Mouse (Mus musculus): ENCODE measurements around the gene Soat1.
"Not testable (repeated sequence)": the region's sequence is repeated elsewhere in the genome, so short reads cannot be mapped to it uniquely, and the experiment has no call there.

Soat1 gene

DNA sequence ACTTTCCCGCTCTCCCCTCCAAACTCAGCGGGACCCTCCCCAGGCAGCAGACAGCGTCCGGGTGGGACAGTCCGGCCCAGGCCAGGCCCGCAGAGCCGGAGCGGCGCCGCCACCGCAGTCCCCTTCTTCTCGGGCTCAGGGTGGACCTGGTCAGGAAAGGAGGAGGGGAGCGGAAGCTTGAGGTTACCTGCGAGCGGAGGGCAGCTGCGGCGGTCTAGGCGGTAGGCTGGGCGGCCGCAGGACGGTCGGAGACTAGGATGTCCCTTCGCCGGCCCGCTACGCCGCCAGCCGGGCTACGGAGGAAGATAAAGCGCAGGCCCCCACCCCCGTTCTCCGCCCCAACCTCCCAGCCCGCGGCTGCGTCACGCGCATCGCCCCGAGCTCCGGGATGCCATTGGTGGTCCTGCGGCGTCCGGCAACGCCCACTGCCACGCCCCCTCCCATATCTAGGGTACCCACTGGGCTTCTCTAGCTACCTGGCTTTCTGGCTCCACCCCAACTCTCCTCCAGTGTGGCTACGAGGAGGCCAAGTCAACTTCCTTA lies at the start of gene Soat1:
Soat1 (minus strand) TSS at position 371 of the 543 bp plus-strand sequence.
- DNase-seq (ENCODE audit: low read depth, low spot score), result peak; percentile 59

DNA sequence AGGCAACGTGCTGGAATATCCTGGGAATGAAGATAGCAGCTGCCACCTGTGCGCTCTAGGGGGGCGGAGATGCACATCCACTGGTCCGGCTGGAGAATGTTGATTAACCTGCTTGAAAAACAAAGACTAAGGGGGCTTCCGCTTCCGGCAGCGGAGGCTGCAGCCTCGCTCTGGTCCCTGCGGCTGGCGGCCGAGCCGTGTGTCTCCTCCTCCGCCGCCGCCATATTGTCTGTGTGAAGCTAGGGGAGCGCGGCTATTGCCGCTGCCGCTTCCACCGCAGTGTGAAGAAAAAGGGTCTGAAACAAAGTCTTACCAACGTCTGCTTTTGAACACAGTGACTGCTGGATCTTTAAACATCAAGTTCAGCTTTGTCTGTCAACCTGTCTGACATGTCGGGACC lies 49.7 kb upstream of the Soat1 start, which contains the start of gene Gm10031:
Gm10031 (plus strand) TSS at position 171 of the 400 bp plus-strand sequence.
- DNase-seq (ENCODE audit: low read depth, low spot score), result not testable (repeated sequence)

DNA sequence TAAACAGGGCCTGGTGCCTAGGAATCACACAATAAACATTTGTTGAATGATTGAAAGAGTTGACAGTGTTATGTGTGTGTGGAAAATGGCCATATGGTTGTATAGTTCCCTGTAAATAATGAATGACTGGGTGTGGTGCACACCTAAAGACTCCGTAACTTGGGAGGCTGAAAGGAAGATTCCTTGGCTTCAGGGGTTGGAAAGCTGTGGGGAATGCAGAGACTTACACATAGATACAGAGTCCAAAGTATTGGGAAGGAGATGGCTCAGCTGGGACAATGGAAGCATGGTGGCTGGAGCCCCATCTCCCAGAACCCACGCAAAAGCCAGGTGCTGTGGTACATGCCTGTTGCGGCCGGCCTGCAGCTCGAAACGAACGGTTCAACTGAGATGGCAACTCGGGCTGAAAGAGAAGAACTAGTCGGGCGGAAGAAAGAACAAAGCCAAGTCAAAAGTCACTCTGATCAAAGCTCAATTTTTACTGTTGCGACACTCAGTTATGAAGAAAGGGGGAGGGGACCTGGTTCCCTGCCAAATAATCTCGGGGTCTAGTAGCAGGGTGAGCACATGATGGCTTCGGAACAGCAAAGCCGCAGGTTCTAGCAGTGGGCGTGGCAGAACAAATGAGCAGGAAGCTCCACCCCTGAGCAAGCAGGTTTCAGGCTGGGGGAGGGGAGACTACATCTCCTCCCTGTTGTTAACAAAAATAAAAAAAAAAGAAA lies 47.8 kb upstream of the Soat1 start:
- no peak for DNase-seq (ENCODE audit: low read depth, low spot score)

DNA sequence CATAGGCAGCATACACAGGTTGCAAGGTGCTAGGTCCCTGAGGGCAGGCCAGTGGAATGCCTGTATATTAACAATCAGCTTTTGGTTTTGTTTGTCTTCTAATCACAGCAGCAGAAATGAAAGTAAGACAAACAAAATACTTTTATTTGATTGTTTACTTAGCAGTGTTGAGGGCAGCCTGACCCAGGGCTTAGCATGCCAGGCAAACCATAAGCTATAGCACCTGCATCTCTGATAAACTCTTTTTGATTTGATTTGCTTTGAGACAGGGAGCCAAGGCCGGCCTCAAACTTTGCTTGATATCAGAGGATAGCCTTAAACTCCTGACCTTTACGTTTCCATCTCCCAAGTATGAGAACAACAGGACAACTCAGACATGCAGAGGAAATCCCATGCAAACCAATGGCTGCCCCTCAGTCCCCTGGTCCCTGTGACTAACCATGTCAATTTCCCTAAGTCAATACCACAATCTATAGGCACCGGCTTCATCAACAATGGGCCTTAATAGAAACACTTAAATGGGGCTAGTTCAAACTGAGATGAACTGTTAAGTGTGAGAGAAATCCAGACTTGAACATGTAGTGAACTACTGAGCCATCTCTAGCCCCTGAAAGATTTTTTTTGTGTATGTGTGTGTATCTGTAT lies 46.1 kb upstream of the Soat1 start:
- no peak for DNase-seq (ENCODE audit: low read depth, low spot score)

DNA sequence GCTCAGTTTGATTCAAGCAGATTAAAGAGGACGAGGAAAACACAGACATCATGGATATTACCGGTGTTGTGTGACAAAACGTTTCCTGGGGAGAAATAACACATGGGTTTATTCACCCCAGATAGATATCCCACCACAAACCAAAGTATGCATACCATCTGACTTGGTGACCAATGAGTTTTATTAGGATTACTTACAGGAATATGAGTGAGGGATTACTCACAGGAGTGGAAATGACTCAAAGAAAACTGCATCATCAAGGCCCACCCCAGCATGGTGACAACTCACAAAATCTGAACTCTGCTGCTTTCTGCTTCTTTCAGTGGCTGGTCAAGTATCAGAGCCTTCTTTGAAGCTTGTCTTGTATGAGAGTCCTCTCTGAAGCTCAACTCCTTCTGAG lies 33.6 kb upstream of the Soat1 start:
- no peak for DNase-seq (ENCODE audit: low read depth, low spot score)

DNA sequence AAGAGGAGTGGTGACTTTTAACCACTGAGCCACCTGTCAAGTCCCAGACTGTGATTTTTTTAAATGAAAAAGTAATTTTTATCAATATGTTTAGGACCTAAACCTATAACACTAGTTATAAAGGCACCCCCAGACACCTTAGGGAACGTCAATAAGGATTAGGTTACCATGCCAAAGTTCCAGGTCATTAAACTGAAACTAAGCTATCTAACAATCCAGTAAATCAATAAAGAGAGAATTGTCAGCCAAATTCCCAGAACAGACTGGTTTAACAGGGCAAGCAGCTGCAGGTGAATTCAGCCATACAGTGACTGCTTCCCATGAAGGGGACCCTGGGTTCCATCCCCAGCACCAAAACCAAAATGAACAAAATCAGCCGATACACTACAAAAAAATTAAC lies 31.8 kb upstream of the Soat1 start:
- DNase-seq (ENCODE audit: low read depth, low spot score), result no peak

DNA sequence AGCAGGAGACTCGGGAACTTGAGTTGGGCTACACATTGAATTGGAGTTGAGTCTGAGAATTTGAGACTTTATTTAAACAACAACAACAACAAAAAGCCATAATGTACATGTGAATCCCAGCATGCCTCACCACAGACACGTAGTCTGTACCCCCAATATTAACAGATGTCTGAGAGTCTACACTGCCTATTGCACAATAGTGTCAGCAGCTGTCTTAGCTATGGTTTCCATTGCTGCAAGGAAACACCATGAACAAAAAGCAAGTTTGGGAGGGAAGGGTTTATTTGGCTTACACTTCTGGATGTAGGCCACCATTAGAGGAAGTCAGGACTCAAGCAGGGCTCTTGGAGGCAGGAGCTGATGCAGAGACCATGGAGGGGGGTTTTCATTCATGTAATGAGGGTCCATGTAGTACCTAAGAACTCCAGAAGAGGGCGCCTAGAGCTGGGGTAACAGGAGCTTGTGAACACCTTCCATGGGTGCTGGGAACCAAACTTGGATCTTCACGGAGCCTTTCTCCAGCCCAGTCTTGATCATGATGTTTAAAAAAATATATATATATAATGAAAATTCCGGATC lies 30.9 kb upstream of the Soat1 start:
- no peak for DNase-seq (ENCODE audit: low read depth, low spot score)

DNA sequence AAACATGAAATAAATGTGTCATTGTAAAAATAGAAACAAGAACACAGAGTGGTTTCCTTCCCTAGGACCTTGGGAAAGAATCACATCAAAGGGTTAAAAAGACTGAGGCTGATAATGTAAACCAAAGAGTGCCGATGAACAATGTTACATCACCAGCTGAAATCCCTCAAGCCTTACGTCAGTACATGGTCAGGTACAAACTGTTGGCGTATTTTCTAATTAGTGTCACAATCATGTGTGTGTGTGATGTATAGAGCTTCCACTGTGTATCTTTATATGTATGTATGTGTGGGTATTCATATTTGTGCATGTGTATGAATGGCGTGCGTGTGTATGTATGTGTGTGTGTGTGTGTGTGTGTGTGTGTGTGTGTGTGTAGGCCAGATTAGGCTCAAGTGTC lies 22.8 kb upstream of the Soat1 start:
- no peak for DNase-seq (ENCODE audit: low read depth, low spot score)

DNA sequence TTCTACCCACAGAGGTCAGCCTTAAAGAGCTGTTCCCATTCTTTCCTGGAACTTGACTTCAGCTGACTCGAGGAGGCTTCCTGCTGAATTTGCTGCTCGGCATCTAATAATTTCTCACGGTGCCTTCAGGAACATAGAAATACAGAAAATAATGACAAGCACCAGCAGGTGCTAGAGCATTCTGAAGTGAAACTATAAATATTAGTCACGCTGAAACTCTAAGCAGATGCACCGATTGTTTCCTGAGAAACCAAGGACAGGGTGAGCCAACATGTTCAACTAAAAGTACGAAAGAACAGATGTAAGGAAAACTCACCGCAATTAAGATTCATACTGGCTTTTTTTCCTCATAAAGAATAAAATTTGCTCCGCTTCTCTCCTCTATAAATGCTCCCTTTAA lies 20.9 kb upstream of the Soat1 start:
- DNase-seq (ENCODE audit: low read depth, low spot score), result no peak

DNA sequence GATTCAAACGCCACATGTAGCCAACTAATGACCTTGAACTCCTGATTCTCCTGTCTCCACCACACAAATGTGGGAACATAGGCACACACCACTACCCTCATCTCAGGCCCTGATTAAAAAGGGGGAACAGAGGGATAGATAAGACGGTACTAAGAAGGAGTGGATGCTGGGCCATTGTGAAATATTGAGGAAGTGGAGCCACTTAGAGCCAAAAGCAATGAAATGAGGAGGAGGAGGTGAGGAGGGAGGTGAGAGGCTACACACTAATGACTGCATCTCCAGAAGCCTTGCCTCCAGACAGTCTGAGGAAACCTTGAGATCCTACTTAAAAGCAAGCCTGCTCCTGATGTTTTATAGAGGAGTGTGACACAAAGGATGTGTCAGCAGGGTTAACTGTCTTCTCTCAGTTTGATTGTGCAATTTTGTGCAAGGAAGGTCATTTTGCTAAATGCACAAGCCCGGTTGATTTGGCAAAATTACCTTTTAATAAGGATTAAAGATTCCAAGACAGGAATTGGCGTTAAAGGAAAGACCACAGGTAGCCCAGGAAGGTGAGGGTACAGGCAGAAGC lies 17.2 kb upstream of the Soat1 start:
- DNase-seq (ENCODE audit: low read depth, low spot score), result no peak

DNA sequence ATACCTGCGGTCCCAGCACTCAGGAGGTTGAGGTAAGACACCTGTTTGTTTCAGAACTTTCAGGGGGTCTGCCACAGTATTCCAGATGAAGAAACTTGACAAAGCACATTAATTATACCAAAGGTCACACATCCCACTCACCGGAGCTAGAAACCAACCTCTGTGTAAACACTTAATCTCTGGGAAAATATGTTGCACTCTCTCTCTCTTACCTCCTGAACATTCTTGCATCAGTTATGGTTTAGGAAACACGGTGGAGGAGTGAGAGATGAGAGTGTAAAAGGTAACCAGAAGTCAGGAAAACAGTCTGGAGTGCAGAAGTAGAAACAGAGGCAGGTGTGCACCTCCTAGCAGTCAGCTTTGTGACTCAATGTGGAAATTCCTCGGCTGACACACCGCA lies 13.9 kb upstream of the Soat1 start:
- DNase-seq (ENCODE audit: low read depth, low spot score), result no peak

DNA sequence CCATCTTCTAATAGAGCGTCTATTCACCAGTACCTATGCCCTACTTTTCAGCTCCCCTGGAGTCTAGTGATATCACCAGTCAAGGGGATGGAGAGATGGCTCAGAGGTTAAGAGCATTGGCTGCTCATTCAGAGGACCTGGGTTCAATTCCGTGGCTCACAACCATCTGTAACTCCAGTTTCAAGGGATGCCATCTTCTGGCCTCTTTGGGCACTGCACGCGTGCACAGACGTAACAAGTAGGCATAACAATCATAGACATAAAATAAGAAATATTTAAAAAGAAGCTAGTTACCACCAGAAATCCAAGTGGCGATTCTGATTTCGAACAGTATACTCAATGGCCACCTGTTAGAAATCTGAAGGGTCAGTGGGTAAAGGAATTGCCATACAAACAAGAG lies 13.4 kb upstream of the Soat1 start:
- no peak for DNase-seq (ENCODE audit: low read depth, low spot score)

DNA sequence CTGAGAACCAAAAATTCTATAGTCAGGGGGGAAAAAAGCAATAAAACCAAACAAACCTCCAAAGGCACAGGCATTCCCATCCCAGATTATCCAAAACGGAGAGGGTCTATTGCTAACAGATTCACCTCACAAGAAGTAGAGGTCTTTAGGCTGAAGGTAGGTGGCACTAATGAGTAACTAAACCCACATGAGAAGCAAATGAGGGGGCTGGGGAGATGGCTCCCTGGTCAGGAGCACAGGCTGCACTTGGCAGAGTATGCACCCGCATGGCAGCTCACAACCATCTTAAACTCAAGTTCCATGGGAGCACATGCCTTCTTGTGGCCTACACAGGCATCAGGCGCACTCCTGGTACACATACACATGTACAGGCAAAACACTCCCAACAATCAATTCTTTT lies 7.7 kb upstream of the Soat1 start:
- no peak for DNase-seq (ENCODE audit: low read depth, low spot score)

DNA sequence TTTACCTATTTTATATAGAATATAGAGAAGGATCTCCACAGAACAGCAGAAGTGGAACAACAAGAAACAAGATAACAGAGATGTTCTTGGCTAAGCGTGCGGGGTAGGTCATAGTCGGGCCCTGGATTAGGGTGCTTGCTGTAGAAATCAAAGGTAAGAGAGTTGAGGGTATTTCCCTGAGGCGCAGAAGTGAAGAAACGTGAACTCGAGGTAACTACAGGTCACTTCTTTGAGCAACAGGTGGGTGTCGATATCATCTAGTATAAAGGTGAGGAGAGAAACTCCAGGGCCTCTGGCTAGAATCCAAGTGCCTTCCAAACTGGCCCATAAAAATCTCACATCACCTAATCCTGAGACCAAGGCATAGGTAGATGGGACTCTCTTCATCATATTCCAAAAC lies 2.4 kb upstream of the Soat1 start:
- DNase-seq (ENCODE audit: low read depth, low spot score), result no peak

DNA sequence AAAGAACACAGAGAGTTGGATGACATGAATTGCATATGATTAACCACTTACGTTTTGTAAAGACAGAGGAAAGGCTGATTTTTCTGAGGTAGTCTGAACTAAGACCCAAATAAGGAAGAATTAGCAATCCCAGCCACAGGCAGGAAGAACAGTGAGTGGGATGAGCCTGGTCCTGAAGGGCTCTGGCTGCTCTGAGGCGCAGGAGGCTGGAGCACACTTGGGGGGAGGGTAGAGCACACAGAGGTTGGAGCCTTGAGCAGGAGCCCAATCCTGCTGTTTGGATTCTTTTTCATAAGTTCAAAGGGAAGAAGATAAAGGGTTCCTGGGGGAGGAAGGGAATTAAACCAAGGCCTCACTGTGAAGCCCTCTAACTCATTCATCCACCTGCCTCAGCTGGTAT lies 1.9 kb upstream of the Soat1 start:
- no peak for DNase-seq (ENCODE audit: low read depth, low spot score)

DNA sequence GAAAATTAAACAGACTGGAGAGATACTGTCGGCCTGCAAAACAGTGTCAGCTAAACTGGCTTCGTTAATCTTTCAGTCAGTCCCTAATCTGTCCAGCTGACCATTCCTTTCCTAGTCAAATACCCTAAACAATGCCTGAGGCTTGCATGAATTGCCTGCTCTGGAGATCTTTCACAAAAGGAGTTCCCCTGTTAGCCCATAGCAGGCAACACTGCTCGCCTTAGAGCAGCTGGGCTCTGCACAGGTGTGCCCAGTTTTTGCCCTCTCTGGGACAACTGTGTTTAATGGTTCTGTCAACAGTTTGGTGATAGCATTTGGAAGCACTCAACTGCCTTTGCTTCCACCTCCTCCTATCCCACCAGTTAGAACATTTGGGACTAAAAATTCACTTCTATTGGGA lies 723 bp upstream of the Soat1 start:
- DNase-seq (ENCODE audit: low read depth, low spot score), result no peak

DNA sequence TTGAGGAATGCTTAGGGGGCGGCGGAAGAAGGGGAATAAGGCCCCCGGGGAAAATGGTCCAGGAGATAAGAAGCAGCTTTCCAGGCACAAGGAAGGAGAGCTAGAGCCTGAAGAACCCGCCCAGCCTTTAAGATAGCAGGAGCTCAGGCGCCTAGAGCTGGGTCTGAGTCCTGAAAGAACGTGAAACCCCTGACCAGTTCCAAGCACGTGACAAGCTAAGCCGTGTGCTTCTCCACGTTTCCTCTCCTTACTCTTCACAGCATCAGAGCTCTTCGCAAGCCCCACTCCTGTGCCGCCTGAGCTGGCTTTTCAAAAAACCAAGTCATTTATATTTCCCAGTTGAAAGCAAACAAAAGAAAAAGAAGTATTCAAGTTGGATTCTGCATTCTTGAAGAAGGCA lies 1.1 kb downstream of the Soat1 start:
- no peak for DNase-seq (ENCODE audit: low read depth, low spot score)

DNA sequence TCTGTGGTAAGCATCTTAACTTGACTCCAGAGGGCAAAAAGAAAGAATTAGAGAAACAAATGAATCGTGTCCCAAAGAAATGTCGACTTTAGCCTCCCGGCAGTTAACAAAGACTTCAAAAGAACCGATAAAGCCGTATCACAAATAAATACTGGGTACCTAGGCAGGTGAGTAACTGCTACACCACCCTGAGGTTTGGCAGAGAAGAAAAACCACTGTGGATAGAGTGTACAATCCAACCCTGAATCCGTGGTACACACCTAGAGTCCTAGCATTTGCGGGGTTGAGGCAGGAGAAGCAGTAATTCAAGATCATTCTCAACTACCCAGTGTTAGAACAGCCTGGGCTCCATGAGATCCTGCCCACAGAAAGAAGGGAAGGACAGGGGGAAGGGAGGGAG lies 2.2 kb downstream of the Soat1 start:
- no peak for DNase-seq (ENCODE audit: low read depth, low spot score)

DNA sequence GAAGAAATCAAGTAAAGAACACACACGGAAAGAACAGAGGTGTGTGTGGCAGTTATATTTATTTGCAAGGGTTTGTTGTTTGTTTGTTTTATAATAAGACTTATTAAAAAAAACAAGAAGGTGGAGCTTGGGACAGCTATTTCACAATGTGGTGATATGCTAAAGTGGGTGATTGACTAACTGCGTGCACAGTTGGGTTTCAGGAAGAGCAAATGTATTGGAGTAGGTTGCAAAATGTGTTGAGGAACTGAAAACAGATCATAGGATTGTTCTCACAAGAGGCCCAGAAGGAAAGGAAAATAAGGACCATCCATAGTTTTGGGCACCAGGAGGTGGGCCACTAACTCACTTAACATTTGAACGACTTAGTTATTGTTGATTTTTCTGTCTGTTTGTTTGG lies 3.1 kb downstream of the Soat1 start:
- no peak for DNase-seq (ENCODE audit: low read depth, low spot score)

DNA sequence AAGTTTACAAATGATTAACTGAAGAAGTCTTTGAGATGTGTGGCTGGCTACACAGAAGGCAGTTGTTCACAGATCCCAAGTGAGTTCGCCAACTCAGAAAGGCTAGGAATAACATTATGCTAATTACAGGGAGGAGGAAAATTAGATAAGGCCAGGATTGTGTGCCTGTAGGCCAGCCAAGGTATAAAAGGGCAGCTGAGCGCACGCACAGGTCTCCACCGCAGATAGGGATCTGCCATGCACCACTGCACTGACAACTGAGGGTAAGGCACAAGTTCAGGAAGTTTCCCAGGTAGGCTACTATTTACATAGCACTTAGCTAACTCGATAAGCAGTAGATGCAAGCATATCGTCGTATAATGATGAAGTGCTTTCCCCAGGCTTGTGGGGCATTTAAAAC lies 3.6 kb downstream of the Soat1 start:
- DNase-seq (ENCODE audit: low read depth, low spot score), result no peak

DNA sequence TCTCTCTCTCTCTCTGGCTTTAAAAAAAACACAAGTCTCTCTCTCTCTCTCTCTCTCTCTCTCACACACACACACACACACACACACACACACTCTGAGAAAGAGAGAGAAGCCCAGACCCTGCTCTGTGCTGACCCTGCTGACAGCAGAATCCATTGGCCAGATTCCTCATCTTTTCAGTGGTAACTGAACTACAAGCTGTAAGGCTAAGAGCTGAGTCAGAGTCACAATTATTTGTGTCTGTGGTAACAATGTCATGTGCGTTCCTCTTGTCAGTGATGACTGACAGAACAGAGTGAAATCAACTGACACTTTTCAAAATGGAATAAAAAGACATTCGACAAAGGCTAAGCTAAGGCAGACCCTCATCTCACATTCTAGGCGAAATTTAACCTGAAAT lies 5.6 kb downstream of the Soat1 start:
- no peak for DNase-seq (ENCODE audit: low read depth, low spot score)

DNA sequence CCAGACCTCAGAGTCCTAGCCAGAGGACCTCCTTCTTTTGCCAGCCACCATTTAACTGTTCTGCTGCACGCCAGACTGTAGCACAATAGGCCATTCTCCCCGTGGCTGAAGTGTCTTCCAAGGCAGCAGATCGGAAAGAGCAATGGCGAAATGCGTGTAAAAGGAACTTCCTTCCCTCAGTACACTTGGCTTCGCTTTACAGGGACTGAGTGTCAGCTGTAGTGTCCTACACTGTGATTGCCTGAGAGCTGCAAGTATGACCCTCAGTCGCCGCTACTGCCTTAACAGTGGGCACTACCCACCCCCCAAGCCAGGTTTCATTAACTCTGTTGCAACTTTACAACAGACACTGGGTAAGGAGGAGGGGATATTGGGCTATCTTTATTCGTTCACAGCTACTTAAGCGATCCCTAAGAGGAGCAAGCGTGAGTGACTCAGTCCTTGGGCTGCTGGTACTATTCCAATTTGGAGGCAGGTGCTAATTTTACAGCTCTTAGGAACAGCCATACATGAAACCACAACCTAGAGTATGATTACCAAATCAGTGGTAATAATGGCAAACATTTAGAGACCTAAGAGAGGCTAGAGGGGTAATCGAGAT lies 6.4 kb downstream of the Soat1 start:
- no peak for DNase-seq (ENCODE audit: low read depth, low spot score)
